Mouse (Mus musculus): ENCODE measurements around the gene Hnrnpm. TPM values are rescaled to one million over a fixed set of nuclear protein-coding genes. Genes with fewer than 3 reads are reported as not detected.
"Not testable (repeated sequence)": the region's sequence is repeated elsewhere in the genome, so short reads cannot be mapped to it uniquely, and the experiment has no call there.

Hnrnpm gene
- 515 and 568 TPM in 2 replicates for polyA plus RNA-seq (2016; fragmentation: Nextera tagmentation; extraction: Ambion mirVana)

DNA sequence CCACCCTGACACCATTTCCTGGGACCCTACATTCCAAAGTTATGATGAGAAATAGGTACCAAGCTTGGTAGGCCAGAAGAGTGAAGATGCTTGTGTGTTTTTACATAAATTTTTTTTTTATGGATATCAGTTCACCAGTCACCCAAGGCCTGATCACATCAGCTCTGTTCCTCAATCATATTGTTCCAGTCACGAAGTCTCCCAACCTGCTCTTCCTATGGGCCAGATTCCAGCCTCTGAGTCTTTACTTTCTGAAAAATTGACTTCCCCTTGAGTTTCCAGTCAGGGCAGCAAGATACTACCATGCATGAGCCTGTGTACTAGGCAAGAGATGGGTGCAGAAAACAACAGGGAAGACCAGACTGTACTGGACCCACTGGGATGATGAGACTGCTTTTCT lies at the start of gene Hnrnpm:
Hnrnpm (minus strand) TSS at position 101 of the 400 bp plus-strand sequence.
- no peak for DNase-seq (ENCODE audit: extremely low spot score, low spot score)
- H3K4me3 ChIP-seq, result peak within 1 kb of the TSS; percentile 81
- peak within 1 kb of the TSS; percentile 99; the same call in 1 of the 2 replicates for H3K27ac ChIP-seq
- H3K36me3 ChIP-seq (replicated peaks), result peaks cover 24% of the 10 kb centered on the region
- no peaks in the 10 kb centered on the region for H3K27me3 ChIP-seq (ENCODE audit: poor library complexity, severe bottlenecking)
- peaks cover 32% of the 10 kb centered on the region for H3K4me1 ChIP-seq
- 87% methylated on average over 1 of the region's 1 CpGs for WGBS
- no peaks in the 10 kb centered on the region for H3K9me3 ChIP-seq

GRCm38 (mm10) chr17:33733526-33733925 lies 46.9 kb upstream of the Hnrnpm start:
- not testable (repeated sequence) for H3K27ac ChIP-seq; DNase-seq (ENCODE audit: extremely low spot score, low spot score); H3K27me3 ChIP-seq (ENCODE audit: poor library complexity, severe bottlenecking); H3K36me3 ChIP-seq (replicated peaks); H3K4me1 ChIP-seq; H3K4me3 ChIP-seq
- 90% methylated on average over 10 of the region's 10 CpGs for WGBS
- H3K9me3 ChIP-seq, result peaks cover 10% of the 10 kb centered on the region; the same call in 1 of the 2 replicates

DNA sequence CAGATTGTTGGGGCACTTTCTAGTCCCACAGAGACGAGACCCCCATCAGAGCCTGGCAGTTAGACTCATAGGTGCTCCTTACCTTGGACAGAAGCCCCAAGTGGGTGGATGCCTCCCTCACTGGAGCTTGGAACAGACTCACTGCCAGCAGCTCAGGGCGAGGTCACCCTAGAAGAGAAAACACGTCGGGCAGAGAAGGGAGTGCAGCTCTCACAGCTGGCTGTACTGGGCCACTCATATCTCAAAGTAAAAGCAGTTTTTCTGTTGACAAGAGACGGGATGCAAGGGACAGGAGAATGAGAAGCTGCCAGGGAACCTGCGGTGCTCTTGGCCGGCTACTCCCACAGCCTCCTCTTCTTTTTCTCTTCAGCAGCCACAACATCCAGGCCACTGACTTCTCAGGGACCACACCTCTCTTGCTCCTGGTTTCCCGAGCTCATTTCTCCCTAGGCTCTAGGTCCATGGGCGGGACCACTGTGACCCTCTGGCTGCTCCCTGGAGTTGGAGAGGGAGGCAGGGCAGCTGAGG lies 46.0 kb upstream of the Hnrnpm start:
- H3K4me3 ChIP-seq; H3K4me1 ChIP-seq; DNase-seq (ENCODE audit: extremely low spot score, low spot score); H3K36me3 ChIP-seq (replicated peaks); H3K27me3 ChIP-seq (ENCODE audit: poor library complexity, severe bottlenecking); H3K27ac ChIP-seq: not testable (repeated sequence)
- H3K9me3 ChIP-seq, result peaks cover 10% of the 10 kb centered on the region; the same call in 1 of the 2 replicates
- WGBS, result 83% methylated on average over 9 of the region's 9 CpGs

DNA sequence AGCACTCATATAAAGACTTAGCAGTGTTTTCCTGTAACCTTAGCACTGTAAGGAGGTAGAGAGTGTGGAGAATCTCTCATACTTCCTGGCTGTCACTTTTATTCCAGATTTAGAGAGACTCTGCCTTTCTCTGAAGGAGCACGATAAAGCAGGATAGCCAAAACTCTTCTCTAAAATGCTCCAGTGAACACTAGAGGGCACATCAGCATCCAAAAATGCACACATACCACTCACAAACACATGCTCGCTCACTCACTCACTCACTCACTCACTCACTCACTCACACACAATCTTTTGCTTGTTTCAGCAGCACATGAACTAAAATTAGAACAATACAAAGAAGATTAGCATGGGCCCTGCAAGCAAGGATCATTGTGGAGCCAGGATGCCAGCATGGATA lies 42.6 kb upstream of the Hnrnpm start:
- no peak for DNase-seq (ENCODE audit: extremely low spot score, low spot score)
- no peaks in the 10 kb centered on the region for H3K36me3 ChIP-seq (replicated peaks)
- H3K4me1 ChIP-seq, result no peaks in the 10 kb centered on the region
- no peak overlapping the region for H3K4me3 ChIP-seq
- WGBS, result 79% methylated on average over 2 of the region's 2 CpGs
- no peaks in the 10 kb centered on the region for H3K27me3 ChIP-seq (ENCODE audit: poor library complexity, severe bottlenecking)
- H3K9me3 ChIP-seq, result peaks cover 11% of the 10 kb centered on the region
- no peak overlapping the region for H3K27ac ChIP-seq

DNA sequence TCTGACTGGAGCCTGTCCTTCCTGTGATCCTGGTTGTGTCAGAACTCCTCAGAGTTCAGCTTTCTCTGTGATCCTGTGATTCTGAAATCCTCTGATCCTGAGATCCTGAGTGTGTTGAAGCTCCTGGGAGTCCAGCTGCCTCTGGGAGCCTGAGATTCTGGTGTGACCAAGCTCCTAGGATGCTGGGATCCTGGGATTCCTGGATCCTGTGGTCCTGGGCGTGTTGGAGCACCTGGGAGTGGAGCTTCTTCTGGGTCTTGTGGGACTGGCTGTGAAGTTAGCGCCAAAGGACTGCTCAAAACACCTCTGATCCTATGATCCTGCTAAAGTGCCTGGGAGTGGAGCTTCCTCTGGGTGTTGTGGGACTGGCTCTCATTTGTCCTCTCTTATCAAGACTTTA lies 41.7 kb upstream of the Hnrnpm start:
- no peaks in the 10 kb centered on the region for H3K4me1 ChIP-seq
- no peaks in the 10 kb centered on the region for H3K27me3 ChIP-seq (ENCODE audit: poor library complexity, severe bottlenecking)
- WGBS, result 80% methylated on average over 2 of the region's 2 CpGs
- peaks cover 11% of the 10 kb centered on the region for H3K9me3 ChIP-seq
- H3K4me3 ChIP-seq, result no peak overlapping the region
- no peak for DNase-seq (ENCODE audit: extremely low spot score, low spot score)
- H3K27ac ChIP-seq, result no peak overlapping the region
- H3K36me3 ChIP-seq (replicated peaks), result no peaks in the 10 kb centered on the region

GRCm38 (mm10) chr17:33719736-33720378 lies 33.2 kb upstream of the Hnrnpm start:
- H3K9me3 ChIP-seq, result no peaks in the 10 kb centered on the region
- no peak for DNase-seq (ENCODE audit: extremely low spot score, low spot score)
- 0 out of 2 replicates have a peak, but pooled peaks cover 2% of the 10 kb centered on the region for H3K36me3 ChIP-seq (replicated peaks)
- H3K4me3 ChIP-seq, result no peak overlapping the region
- no peaks in the 10 kb centered on the region for H3K27me3 ChIP-seq (ENCODE audit: poor library complexity, severe bottlenecking)
- 93% methylated on average over 7 of the region's 7 CpGs for WGBS
- no peak overlapping the region for H3K27ac ChIP-seq
- H3K4me1 ChIP-seq, result peaks cover 12% of the 10 kb centered on the region

DNA sequence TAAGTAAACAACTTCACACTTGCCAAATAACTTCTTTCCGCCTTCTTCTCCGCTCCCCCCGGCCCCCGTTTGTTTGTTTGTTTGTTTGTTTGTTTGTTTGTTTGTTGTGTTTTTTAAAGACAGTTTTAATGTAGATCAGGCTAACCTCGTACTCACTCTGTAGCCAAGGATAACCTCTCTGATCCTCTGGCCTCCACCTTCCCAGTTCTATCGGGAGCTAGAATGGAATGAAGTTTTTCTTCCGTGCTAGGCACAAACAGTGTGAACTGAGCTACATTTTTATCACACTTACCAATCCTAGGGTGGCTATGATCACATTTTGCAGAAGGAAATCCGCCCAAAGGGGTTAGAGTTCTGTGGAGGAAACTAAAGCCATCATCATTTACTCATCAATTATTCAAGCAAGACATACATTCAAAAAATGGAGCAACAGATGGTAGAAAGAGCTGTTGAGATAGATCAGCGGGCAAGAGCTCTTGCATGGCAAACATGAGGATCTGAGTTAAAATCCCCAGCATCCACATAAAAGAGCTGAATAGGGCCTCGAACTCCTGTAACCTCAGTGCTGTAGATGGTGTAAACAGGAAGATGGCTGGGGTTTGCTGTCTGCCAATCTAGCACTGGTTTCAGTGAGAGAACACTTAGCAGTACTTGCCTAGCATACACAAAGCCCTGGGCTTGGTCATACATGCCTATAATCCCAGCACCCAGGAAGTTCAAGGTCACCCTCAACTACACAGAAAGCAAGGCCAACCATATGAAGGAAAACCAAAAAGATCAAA lies 32.5 kb upstream of the Hnrnpm start:
- Histone ChIP-seq H3K36me3 (replicated peaks) (0 out of 2 replicates have a peak, but pooled peaks cover 2% of the 10 kb centered on the region), H3K27ac (peak overlapping the region; percentile 86), H3K4me3 (peak overlapping the region; percentile 90)

DNA sequence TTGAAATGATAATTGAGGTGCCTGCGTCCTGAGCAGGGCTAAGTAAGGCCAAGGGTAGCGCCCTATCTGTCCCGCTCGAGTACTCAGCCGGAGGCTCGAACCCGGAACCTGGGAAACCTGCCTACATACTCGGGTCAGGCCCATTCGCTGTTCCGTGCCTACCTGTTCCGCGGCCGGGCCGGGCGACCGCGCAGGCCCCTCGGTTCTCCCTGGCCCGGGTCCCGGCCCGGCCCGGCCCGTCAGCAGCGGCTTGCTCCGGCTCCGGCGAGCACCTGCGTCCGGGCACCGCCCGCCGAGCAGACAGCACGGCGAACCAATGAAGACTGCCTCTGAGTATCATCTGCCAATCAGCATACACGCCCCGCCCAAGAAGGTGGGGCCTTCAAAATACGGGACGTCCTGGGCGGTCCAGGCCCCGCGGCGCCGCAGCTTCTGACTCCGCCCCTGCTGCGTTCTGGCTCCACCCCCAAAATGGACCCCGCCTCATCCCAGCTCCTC lies 31.8 kb upstream of the Hnrnpm start, which contains the start of gene March2:
March2 (minus strand) TSS at position 287 of the 498 bp plus-strand sequence.
- Histone ChIP-seq H3K4me3 (peak within 1 kb of the TSS; percentile 90), H3K27me3 (ENCODE audit: poor library complexity, severe bottlenecking) (no peaks in the 10 kb centered on the region), H3K27ac (peak within 1 kb of the TSS; percentile 86), H3K4me1 (peaks cover 12% of the 10 kb centered on the region), H3K9me3 (no peaks in the 10 kb centered on the region), H3K36me3 (replicated peaks) (0 out of 2 replicates have a peak, but pooled peaks cover 2% of the 10 kb centered on the region)
- DNase-seq (ENCODE audit: extremely low spot score, low spot score), result peak; percentile 96
- WGBS, result under 1% methylated on average over 46 of the region's 46 CpGs

More for the DNA sequence above, 32.5 kb upstream of the Hnrnpm start:
- no peaks in the 10 kb centered on the region for H3K27me3 ChIP-seq (ENCODE audit: poor library complexity, severe bottlenecking)
- H3K9me3 ChIP-seq, result no peaks in the 10 kb centered on the region
- H3K4me1 ChIP-seq, result peaks cover 12% of the 10 kb centered on the region
- DNase-seq (ENCODE audit: extremely low spot score, low spot score), result no peak
- 48% methylated on average over 10 of the region's 10 CpGs for WGBS

- Histone ChIP-seq H3K27me3 (ENCODE audit: poor library complexity, severe bottlenecking) (no peaks in the 10 kb centered on the region), H3K4me3 (peak overlapping the region; percentile 90), H3K9me3 (no peaks in the 10 kb centered on the region), H3K36me3 (replicated peaks) (0 out of 2 replicates have a peak, but pooled peaks cover 2% of the 10 kb centered on the region), H3K4me1 (peaks cover 12% of the 10 kb centered on the region), H3K27ac (peak overlapping the region; percentile 86)
- WGBS, result 10% methylated on average over 8 of the region's 8 CpGs
- no peak for DNase-seq (ENCODE audit: extremely low spot score, low spot score)
Measured at GRCm38 (mm10) chr17:33717982-33718381, 31.3 kb upstream of the Hnrnpm start.

GRCm38 (mm10) chr17:33717246-33717645 lies 30.6 kb upstream of the Hnrnpm start:
- no peak for DNase-seq (ENCODE audit: extremely low spot score, low spot score)
- H3K4me1 ChIP-seq, result peaks cover 12% of the 10 kb centered on the region
- no peaks in the 10 kb centered on the region for H3K9me3 ChIP-seq
- H3K36me3 ChIP-seq (replicated peaks), result 0 out of 2 replicates have a peak, but pooled peaks cover 2% of the 10 kb centered on the region
- WGBS, result 85% methylated on average over 1 of the region's 1 CpGs
- peak overlapping the region; percentile 90; the same call in 1 of the 2 replicates for H3K4me3 ChIP-seq
- H3K27ac ChIP-seq, result no peak overlapping the region
- no peaks in the 10 kb centered on the region for H3K27me3 ChIP-seq (ENCODE audit: poor library complexity, severe bottlenecking)

DNA sequence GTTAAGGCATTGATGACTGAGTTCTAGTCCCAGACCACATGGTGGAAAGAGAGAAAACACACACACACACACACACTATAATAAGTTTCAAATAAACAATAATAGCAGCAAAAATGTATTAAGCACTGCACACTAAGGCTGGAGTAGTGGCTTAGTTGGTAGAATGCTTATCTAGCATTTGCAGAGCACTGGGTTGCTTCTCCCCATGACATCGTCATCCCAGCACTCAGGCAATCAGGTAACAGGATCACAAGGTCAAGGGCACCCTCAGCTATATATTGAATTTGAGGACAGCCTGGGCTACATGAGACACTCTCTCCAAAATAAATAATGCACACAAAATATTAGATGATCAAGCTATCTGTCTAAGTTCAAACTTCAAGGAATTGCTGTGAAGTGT lies 28.1 kb upstream of the Hnrnpm start:
- no peak overlapping the region for H3K4me3 ChIP-seq
- H3K9me3 ChIP-seq, result peaks cover 6% of the 10 kb centered on the region; the same call in 1 of the 2 replicates
- no peak overlapping the region for H3K27ac ChIP-seq
- 93% methylated on average over 1 of the region's 1 CpGs for WGBS
- 0 out of 2 replicates have a peak, but pooled peaks cover 8% of the 10 kb centered on the region for H3K36me3 ChIP-seq (replicated peaks)
- H3K27me3 ChIP-seq (ENCODE audit: poor library complexity, severe bottlenecking), result no peaks in the 10 kb centered on the region
- H3K4me1 ChIP-seq, result peaks cover 12% of the 10 kb centered on the region
- DNase-seq (ENCODE audit: extremely low spot score, low spot score), result no peak

- Histone ChIP-seq H3K36me3 (replicated peaks) (peaks cover 21% of the 10 kb centered on the region), H3K4me3 (no peak overlapping the region; the same call in 1 of the 2 replicates), H3K9me3 (peaks cover 6% of the 10 kb centered on the region; the same call in 1 of the 2 replicates), H3K4me1 (peaks cover 6% of the 10 kb centered on the region), H3K27me3 (ENCODE audit: poor library complexity, severe bottlenecking) (no peaks in the 10 kb centered on the region), H3K27ac (no peak overlapping the region)
- 87% methylated on average over 5 of the region's 5 CpGs for WGBS
- no peak for DNase-seq (ENCODE audit: extremely low spot score, low spot score)
Measured at GRCm38 (mm10) chr17:33713271-33713670, 26.6 kb upstream of the Hnrnpm start.
